Comparison of ENCODE assay signal across 8 mouse cellular contexts in the genomic region with DNA sequence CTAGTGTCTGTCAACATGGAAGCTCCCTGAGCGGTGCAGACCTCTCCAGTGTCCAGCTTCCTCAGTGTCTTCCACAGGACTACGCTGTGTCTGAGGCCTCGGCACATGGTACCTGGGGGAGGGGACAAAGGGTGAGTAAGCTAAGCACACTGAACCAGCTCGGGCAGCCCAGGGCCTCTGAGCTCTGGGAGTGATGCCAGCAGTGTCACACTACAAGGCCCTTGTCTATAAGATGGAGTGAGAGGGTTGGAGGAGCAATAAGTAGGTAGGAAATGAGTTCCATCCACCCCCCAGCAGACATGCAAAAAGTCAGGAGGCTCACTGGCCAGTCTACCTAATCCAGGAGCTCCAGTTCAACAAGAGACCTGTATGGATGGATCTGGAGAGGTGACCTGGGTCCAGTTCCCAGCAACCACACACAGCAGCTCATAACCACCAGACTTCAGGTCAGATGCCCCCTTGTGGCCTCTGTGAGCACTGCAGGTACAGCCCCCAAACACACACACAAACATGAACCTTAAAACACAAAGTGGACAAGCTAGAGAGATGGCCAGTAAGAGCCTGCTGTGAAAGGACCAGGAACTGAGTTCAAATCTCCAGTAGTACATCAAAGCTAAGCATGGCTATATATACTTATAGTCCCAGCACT. TPM values are rescaled to one million over a fixed set of nuclear protein-coding genes. Genes with fewer than 3 reads are reported as not detected.
DNase-seq lines count a peak whose midpoint lies in the region; ATAC-seq and TF ChIP-seq lines count a peak whose summit lies in the region.

No protein-coding gene starts in this region.

- H3K9ac ChIP-seq in hindbrain, postnatal 0 days (replicated peaks; ENCODE audit: low read length), result no peak overlapping the region
- H3K9ac ChIP-seq in hindbrain, embryonic 13.5 days, result no peak overlapping the region

- DNase-seq in hindbrain, postnatal 0 days (ENCODE audit: low spot score), result no peak
- DNase-seq in adrenal gland, postnatal 25 days, result peak; percentile 74
- DNase-seq in lung, postnatal 14 days, result peak; percentile 40
- no peak for DNase-seq in right cerebral cortex, postnatal 14 days
- DNase-seq in layer of hippocampus, adult 9-10 months (ENCODE audit: low spot score), result no peak
- DNase-seq in layer of hippocampus, postnatal 14 days (ENCODE audit: low spot score in 2 of 2), result no peak

- H3K4me2 ChIP-seq in hindbrain, postnatal 0 days (ENCODE audit: low read depth, low read length), result no peak overlapping the region
- H3K4me2 ChIP-seq in hindbrain, embryonic 13.5 days, result no peak overlapping the region

- no peak overlapping the region for H3K4me3 ChIP-seq in hindbrain, postnatal 0 days (ENCODE audit: low read length)
- H3K4me3 ChIP-seq in hindbrain, embryonic 13.5 days, result no peak overlapping the region
- H3K4me3 ChIP-seq in E14TG2a.4 (replicated peaks; ENCODE audit: low read length), result no peak overlapping the region

- peak; percentile 62 for TF ChIP-seq CTCF in hindbrain, postnatal 0 days (IDR thresholded peaks at IDR 0.05; ENCODE audit: low read depth)
- peak; percentile 97 for TF ChIP-seq CTCF in E14TG2a.4 (conservative IDR thresholded peaks at IDR 0.05; ENCODE audit: low read length)

- ATAC-seq in hindbrain, postnatal 0 days, result no peak
- ATAC-seq in hindbrain, embryonic 13.5 days (ENCODE audit: low FRiP score), result no peak

- H3K36me3 ChIP-seq in hindbrain, postnatal 0 days (ENCODE audit: insufficient read depth, low read length), result peaks cover 6% of the 10 kb centered on the region; the same call in 1 of the 2 replicates
- H3K36me3 ChIP-seq in hindbrain, embryonic 13.5 days, result peaks cover 37% of the 10 kb centered on the region
- peaks cover 55% of the 10 kb centered on the region for H3K36me3 ChIP-seq in E14TG2a.4 (ENCODE audit: insufficient read depth, low read length)

- H3K4me1 ChIP-seq in hindbrain, postnatal 0 days (ENCODE audit: insufficient read depth, low read length), result peaks cover 8% of the 10 kb centered on the region
- peaks cover 44% of the 10 kb centered on the region for H3K4me1 ChIP-seq in hindbrain, embryonic 13.5 days (replicated peaks)
- peaks cover 69% of the 10 kb centered on the region for H3K4me1 ChIP-seq in E14TG2a.4 (replicated peaks; ENCODE audit: low read depth, low read length)

- 93% methylated on average over 4 of the region's 4 CpGs for WGBS in hindbrain, postnatal 0 days
- 96% methylated on average over 4 of the region's 4 CpGs for WGBS in hindbrain, embryonic 13.5 days

- H3K9me3 ChIP-seq in hindbrain, postnatal 0 days (ENCODE audit: low read length), result no peaks in the 10 kb centered on the region
- no peaks in the 10 kb centered on the region for H3K9me3 ChIP-seq in hindbrain, embryonic 13.5 days
- no peaks in the 10 kb centered on the region for H3K9me3 ChIP-seq in E14TG2a.4 (ENCODE audit: low read length)

- H3K27ac ChIP-seq in hindbrain, postnatal 0 days, result no peak overlapping the region
- H3K27ac ChIP-seq in hindbrain, embryonic 13.5 days, result no peak overlapping the region

- no peaks in the 10 kb centered on the region for H3K27me3 ChIP-seq in hindbrain, postnatal 0 days (ENCODE audit: insufficient read depth, low read length)
- H3K27me3 ChIP-seq in hindbrain, embryonic 13.5 days, result no peaks in the 10 kb centered on the region
- H3K27me3 ChIP-seq in E14TG2a.4 (ENCODE audit: insufficient read depth, low read length), result no peaks in the 10 kb centered on the region

RNA-seq across cellular contexts. Expression of gene Uqcr11, which starts 3.5 kb away (rescaled TPM):
- total RNA-seq in hindbrain, postnatal 0 days (2014; rRNA removed), result 369 and 391 TPM in 2 replicates
- polyA plus RNA-seq in hindbrain, postnatal 0 days (2015; fragmentation: Nextera tagmentation; extraction: Ambion mirVana), result 897 and 981 TPM in 2 replicates
- 575 and 577 TPM in 2 replicates for polyA plus RNA-seq in hindbrain, embryonic 13.5 days (2015; fragmentation: Nextera tagmentation; extraction: Ambion mirVana)
- total RNA-seq in adrenal gland, postnatal 25 days (2021), result 728 and 779 TPM in 2 replicates
- 100 to 1,000 TPM; 620 to 655 TPM for total RNA-seq in layer of hippocampus, postnatal 14 days (2021)

RNA-seq across cellular contexts. Expression of gene Mbd3, which starts 3.8 kb away (rescaled TPM):
- 48.2 and 50.4 TPM in 2 replicates for total RNA-seq in hindbrain, postnatal 0 days (2014; rRNA removed)
- 166 and 175 TPM in 2 replicates for polyA plus RNA-seq in hindbrain, postnatal 0 days (2015; fragmentation: Nextera tagmentation; extraction: Ambion mirVana)
- 230 TPM in 2 replicates for polyA plus RNA-seq in hindbrain, embryonic 13.5 days (2015; fragmentation: Nextera tagmentation; extraction: Ambion mirVana)
- total RNA-seq in adrenal gland, postnatal 25 days (2021), result 127 and 139 TPM in 2 replicates
- total RNA-seq in layer of hippocampus, postnatal 14 days (2021), result 100 to 1,000 TPM; 121 to 131 TPM

RNA-seq across cellular contexts. Expression of gene Mex3d, which starts 15.7 kb away (rescaled TPM):
- 129 and 145 TPM in 2 replicates for total RNA-seq in hindbrain, postnatal 0 days (2014; rRNA removed)
- 11.6 and 14.2 TPM in 2 replicates for polyA plus RNA-seq in hindbrain, postnatal 0 days (2015; fragmentation: Nextera tagmentation; extraction: Ambion mirVana)
- 14.8 and 16.5 TPM in 2 replicates for polyA plus RNA-seq in hindbrain, embryonic 13.5 days (2015; fragmentation: Nextera tagmentation; extraction: Ambion mirVana)
- 18.3 and 21.7 TPM in 2 replicates for total RNA-seq in adrenal gland, postnatal 25 days (2021)
- 10 to 100 TPM; 20.3 to 24.2 TPM for total RNA-seq in layer of hippocampus, postnatal 14 days (2021)

RNA-seq across cellular contexts. Expression of gene Tcf3, which starts 30.3 kb away (rescaled TPM):
- 132 TPM in 2 replicates for total RNA-seq in hindbrain, postnatal 0 days (2014; rRNA removed)
- polyA plus RNA-seq in hindbrain, postnatal 0 days (2015; fragmentation: Nextera tagmentation; extraction: Ambion mirVana), result 36.2 and 36.4 TPM in 2 replicates
- 60.9 and 62.5 TPM in 2 replicates for polyA plus RNA-seq in hindbrain, embryonic 13.5 days (2015; fragmentation: Nextera tagmentation; extraction: Ambion mirVana)
- 63.1 and 84.1 TPM in 2 replicates for total RNA-seq in adrenal gland, postnatal 25 days (2021)
- total RNA-seq in layer of hippocampus, postnatal 14 days (2021), result 10 to 100 TPM; 33.3 to 35.0 TPM

RNA-seq across cellular contexts. Expression of gene Plk5, which starts 46.9 kb away (rescaled TPM):
- 15.7 and 18.3 TPM in 2 replicates for total RNA-seq in hindbrain, postnatal 0 days (2014; rRNA removed)
- polyA plus RNA-seq in hindbrain, postnatal 0 days (2015; fragmentation: Nextera tagmentation; extraction: Ambion mirVana), result 8.9 and 9.3 TPM in 2 replicates
- polyA plus RNA-seq in hindbrain, embryonic 13.5 days (2015; fragmentation: Nextera tagmentation; extraction: Ambion mirVana), result 1.2 and 1.7 TPM in 2 replicates
- 0.15 TPM in 1 of 2 replicates, not detected in the other for total RNA-seq in adrenal gland, postnatal 25 days (2021)
- total RNA-seq in layer of hippocampus, postnatal 14 days (2021), result 1 to 10 TPM; 3.2 to 3.4 TPM

Comparison
In these comparisons a context has a peak if more than half of its experiments do, and no peak if none do; other contexts are left out.
1. DNase-seq: peak in adrenal gland, postnatal 25 days (single experiment) and lung, postnatal 14 days (single experiment); none in hindbrain, postnatal 0 days (single experiment), right cerebral cortex, postnatal 14 days (single experiment), layer of hippocampus, adult 9-10 months (single experiment) and layer of hippocampus, postnatal 14 days (0 of 2).